Mouse (Mus musculus) forelimb bud, embryonic 11.5 days (tissue): ENCODE measurements at regions not wholly inside any gene's neighbourhood (a gene's known extent, or its start where the extent isn't known, plus 50 kb on each side); places are given as distances from the start of the nearest gene placed in this dataset.

Experiments
- DNase-seq: peaks from one replicate; pipeline ENCODE4 v3.0.0-alpha.2; 2012; ENCODE audit warnings: low read depth, low spot score

GRCm38 (mm10) chr10:25857954-25858616 lies 220.0 kb upstream of the Gm9767 start:
- DNase-seq, result no peak

DNA sequence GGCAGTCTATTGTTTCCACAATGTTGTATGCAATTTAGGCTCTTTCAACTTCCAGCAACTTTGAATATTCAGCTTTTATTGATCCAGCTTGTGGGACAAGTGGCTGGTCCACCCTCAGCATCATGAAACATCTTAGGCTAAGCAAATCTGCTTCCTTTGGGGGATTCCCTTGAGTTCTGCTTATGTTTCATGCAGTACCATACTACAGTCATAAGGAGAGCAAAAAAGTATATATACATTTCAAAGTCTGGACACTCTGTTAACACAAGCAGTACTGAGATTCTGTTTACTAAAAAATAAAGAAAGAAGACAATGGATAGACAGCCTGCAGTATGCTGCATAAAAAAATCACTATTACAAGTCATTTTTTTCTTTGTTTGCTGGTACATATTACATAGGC lies 233.7 kb upstream of the Gm9767 start:
- no peak for DNase-seq

GRCm38 (mm10) chr10:25829275-25829674 lies 248.8 kb upstream of the Gm9767 start:
- DNase-seq, result no peak

GRCm38 (mm10) chr10:25804223-25804622 lies 268.2 kb upstream of the Smlr1 start:
- DNase-seq, result no peak

DNA sequence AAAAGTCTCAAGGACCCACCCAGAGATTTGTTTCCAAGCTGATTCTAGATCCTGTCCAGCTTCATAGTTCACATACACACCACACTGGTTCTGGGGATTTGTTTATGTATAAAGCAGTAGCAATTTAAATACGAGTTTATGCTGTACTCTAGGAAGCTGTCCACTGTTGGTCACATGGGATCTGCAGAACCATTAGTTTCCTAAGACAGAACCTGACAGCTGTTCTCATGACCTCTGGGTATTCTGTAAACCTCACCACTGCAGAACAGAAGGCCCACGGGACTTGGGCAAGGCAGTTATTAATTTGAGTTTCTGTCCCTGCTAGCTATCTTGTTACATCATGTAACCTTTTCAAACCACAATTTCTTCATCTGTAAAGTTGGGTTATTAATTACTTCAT lies 265.4 kb upstream of the Smlr1 start:
- no peak for DNase-seq

GRCm38 (mm10) chr10:25798881-25799280 lies 262.8 kb upstream of the Smlr1 start:
- no peak for DNase-seq

GRCm38 (mm10) chr10:25790363-25790821 lies 254.3 kb upstream of the Smlr1 start:
- no peak for DNase-seq

DNA sequence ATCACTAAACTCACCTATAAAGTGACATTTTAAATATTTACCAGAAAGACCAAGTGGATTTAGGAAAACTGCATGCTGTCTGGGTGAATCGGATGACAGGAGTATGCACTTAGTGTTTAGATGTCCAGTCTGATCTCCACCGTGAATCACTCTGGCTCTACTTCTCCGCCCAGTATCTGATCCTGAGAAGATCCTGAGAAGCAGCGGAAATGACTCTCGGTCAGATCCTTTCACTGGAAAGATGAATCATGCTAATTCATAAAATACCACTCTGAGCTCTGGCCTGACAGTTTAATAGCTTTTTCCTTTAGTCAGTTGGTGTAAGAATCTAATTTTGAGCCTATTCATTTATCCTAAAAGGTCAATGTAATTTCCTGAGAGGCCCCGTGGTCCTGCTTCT lies 252.6 kb upstream of the Smlr1 start:
- DNase-seq, result no peak

- no peak for DNase-seq
These were observed 251.9 kb upstream of the Smlr1 start for GRCm38 (mm10) chr10:25788004-25788403.

GRCm38 (mm10) chr10:25783861-25784260 lies 247.8 kb upstream of the Smlr1 start:
- no peak for DNase-seq

GRCm38 (mm10) chr10:25779476-25779875 lies 243.4 kb upstream of the Smlr1 start:
- no peak for DNase-seq

GRCm38 (mm10) chr10:25777717-25778116 lies 241.7 kb upstream of the Smlr1 start:
- DNase-seq, result no peak

DNA sequence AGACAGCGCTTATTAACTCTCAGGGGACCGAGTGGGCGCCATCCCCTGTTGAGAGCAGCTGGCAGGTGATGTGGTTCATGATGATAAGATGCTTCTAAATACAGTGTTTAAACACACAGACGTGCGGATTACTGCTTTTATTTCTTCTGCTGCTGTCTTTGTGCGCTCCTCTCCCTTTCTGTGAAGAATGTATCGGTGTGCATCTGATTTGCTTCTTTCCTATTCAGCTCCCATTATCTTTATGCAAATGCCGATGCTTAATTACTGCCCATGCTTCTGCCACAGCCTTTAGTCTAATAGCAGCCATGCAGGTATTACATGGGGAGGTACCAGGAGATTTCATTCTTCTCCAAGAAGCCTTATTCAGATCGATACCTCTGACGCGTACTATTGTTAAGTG lies 240.6 kb upstream of the Smlr1 start:
- DNase-seq, result no peak

GRCm38 (mm10) chr10:25770051-25770450 lies 234.0 kb upstream of the Smlr1 start:
- no peak for DNase-seq

DNA sequence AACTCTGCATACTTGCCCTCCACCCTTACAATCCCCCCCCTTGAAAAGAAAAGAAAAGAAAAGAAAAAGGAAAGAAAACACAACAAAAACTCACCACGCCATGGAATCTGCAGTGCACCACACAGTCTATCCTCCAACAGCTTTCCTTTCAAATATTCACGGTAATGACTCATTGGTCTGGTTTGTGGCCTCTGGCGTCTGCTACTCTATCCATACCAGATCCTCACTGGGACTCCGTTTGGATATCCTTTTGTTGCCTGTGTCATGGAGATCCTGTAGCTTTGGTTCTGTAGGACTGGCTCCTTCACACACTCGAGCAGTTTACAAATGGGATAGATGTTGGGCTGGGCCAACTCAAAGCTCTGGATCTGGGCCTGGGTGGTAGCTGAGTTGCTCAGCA lies 232.4 kb upstream of the Smlr1 start:
- DNase-seq, result no peak

- no peak for DNase-seq
These were observed 218.2 kb upstream of the Smlr1 start for GRCm38 (mm10) chr10:25754300-25754699.

DNA sequence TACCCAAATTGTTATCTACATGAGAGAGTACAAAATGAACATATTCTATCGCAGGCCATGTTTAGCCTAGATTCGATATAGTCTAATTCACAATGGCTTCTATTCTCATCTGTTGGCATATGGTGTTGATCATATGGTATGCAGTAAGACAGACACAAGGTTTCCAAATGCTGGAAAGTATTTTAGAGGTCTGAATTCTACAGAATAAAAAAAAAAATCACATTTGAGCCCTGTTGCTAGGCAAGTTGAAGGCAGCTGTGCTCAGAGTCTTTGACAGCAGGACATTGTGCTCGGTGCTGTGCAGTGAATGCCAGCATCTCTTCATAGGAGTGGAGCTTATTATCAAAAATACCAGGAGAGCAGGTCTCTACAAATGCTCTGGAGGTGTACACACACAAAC lies 206.6 kb upstream of the Smlr1 start:
- DNase-seq, result no peak

DNA sequence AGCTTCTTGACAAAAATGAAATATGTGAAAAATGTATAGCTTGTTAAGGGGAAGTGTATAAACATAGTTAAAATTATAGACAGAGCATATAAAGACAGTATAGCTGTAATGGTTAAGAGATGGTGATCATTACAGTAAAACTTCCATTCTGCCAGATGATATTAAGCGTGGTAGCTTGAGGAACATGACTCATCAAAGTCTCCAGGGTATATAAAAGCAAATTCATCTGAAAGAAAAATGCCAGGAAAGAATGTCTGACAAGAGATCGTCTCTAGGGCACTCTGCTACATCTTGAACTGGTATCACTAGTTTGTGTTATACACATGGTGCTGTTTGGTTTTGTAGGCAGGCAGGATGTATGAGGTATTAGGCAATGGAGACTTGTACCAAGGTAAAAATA lies 204.9 kb upstream of the Smlr1 start:
- DNase-seq, result no peak

- peak; percentile 46 for DNase-seq
These were observed 194.4 kb upstream of the Smlr1 start for GRCm38 (mm10) chr10:25730470-25730869.

GRCm38 (mm10) chr10:25723966-25724365 lies 187.9 kb upstream of the Smlr1 start:
- no peak for DNase-seq

DNA sequence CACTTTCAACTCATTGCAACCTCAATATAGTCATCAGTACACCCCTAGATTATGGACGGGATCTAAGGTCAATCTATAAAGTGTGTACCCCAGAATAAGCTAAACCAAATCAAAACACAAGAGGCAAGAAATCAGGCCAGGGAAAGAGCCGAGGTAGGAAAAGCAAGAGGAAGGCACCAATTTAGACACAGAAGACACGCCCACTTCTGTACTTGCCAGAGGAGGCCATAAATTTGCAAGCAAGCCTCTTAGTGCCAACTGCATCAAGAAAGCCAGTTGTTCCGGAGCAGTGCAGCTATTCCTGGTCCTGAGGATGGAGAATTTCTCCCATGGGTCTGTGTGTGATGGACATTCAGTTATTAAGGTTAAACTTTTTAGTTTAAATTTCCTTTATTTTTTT lies 179.7 kb upstream of the Smlr1 start:
- DNase-seq, result no peak

- no peak for DNase-seq
These were observed 178.6 kb upstream of the Smlr1 start for GRCm38 (mm10) chr10:25714636-25715035.

DNA sequence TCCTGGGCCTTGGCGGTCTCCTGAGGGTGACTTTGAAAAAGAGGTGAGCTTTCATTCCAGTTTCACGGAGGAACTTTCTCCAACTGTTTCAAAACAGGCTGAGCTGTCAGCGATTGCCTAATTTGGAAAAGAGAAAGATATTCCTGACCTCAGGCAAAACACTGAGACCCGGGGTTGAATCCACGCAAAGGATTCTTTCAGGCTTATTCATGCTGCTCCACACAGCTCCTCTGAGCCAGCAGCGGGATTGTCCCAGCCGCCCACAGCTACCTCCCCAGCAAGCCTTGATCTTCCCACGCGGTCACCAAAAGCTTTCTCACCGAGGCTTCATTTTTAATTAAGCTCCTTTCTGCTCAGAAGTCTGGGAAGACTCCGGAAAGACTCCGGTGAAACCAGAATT lies 178.0 kb upstream of the Smlr1 start:
- no peak for DNase-seq

- DNase-seq, result peak; percentile 10
These were observed 171.9 kb upstream of the Smlr1 start for GRCm38 (mm10) chr10:25707951-25708350.
